Mouse (Mus musculus) layer of hippocampus, adult 2 months (tissue): ENCODE results near the gene Bpifa2. TPM values are rescaled to one million over a fixed set of nuclear protein-coding genes. Genes with fewer than 3 reads are reported as not detected.
"Not testable (repeated sequence)": the region's sequence is repeated elsewhere in the genome, so short reads cannot be mapped to it uniquely, and the experiment has no call there.

Experiments
- DNase-seq, 2 experiments: peaks; one replicate each; pipeline ENCODE4 v3.0.0; 2022; ENCODE audit warnings: low spot score in 2 of 2
- H3K27ac ChIP-seq: fragments of 200-600 bp; 2 replicates; pipeline ENCODE4 v1.8.1; 2022
- H3K4me3 ChIP-seq: fragments of 200-600 bp; 2 replicates; pipeline ENCODE4 v1.8.1; 2022; ENCODE audit warnings: mild to moderate bottlenecking
- CTCF ChIP-seq: fragments of 200-600 bp; conservative IDR thresholded peaks from 2 replicates; pipeline ENCODE4 v1.8.1; 2022; ENCODE audit warnings: antibody characterized with exemption, mild to moderate bottlenecking, moderate library complexity
- long read RNA-seq, 2 experiments: library from polyadenylated mRNA; stranded (forward); transcript quantifications; one replicate each; pipeline ENCODE4 v2.0.0; 2021; ENCODE audit warnings: borderline mapping rate in 2 of 2
- total RNA-seq, 2 experiments: library from RNA; stranded (reverse); gene quantifications; 2 replicates each; pipeline ENCODE4 v1.2.3; 2021

Gene Bpifa2
- not detected for total RNA-seq
- long read RNA-seq, experiment 1: 0 reads
- long read RNA-seq, experiment 2: 0 reads

- TF ChIP-seq CTCF: no peak
Measured at GRCm38 (mm10) chr2:154007965-154008364, at the start of gene Bpifa2. Gene Bpifa2 (plus strand): TSS chr2:154008265.

GRCm38 (mm10) chr2:153962821-153963331 is 45.2 kb upstream of the Bpifa2 start:
- peak overlapping the region; percentile 23; the same call in 1 of the 2 replicates for H3K27ac ChIP-seq
- TF ChIP-seq CTCF: no peak
- DNase-seq: peak in 1 of 2 experiments; percentile 24
- H3K4me3 ChIP-seq: no peak overlapping the region

More at GRCm38 (mm10) chr2:154007965-154008364, at the start of gene Bpifa2:
- no peak for DNase-seq
- Histone ChIP-seq H3K4me3 (no peak within 1 kb of the TSS), H3K27ac (no peak within 1 kb of the TSS)

GRCm38 (mm10) chr2:153963334-153963733 is 44.7 kb upstream of the Bpifa2 start:
- no peak overlapping the region for H3K4me3 ChIP-seq
- peak overlapping the region; percentile 23; the same call in 1 of the 2 replicates for H3K27ac ChIP-seq
- DNase-seq: no peak
- no peak for TF ChIP-seq CTCF

DNA sequence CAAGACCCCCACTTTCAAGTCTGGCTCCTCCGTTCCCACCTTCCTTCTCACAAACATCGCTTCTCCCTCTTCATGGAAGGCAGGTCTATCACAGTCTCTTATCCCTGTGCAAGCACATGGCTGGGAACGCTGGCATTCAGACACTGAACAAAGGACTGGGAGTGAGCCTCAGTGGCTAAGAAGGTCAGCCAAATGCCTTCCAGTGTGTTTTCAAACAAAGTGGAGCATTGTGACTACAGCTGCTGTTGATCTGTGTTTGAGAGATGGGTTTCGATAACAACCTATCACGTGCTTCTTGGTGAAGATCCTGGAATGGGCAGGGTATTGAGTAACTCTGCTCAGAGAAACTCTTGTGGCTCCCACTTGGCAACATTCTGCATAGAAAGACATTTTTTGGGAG is 37.8 kb upstream of the Bpifa2 start:
- no peak for TF ChIP-seq CTCF
- Histone ChIP-seq H3K27ac (no peak overlapping the region), H3K4me3 (no peak overlapping the region)
- DNase-seq: no peak

- Histone ChIP-seq H3K27ac (no peak within 1 kb of the TSS), H3K4me3 (no peak within 1 kb of the TSS)
- DNase-seq: no peak
- TF ChIP-seq CTCF: no peak
Measured at GRCm38 (mm10) chr2:153974582-153974981, 33.5 kb upstream of the Bpifa2 start, which contains the start of gene Bpifa6. Gene Bpifa6 (plus strand): TSS chr2:153974945.

- peak; percentile 46 to 74 for DNase-seq
- H3K27ac ChIP-seq: no peak overlapping the region
- peak; percentile 89 for TF ChIP-seq CTCF
- H3K4me3 ChIP-seq: no peak overlapping the region
Measured at GRCm38 (mm10) chr2:153995770-153996169, 12.3 kb upstream of the Bpifa2 start.

- DNase-seq: no peak
- H3K27ac ChIP-seq: no peak overlapping the region
- no peak overlapping the region for H3K4me3 ChIP-seq
- no peak for TF ChIP-seq CTCF
Measured at GRCm38 (mm10) chr2:154000501-154000900, 7.6 kb upstream of the Bpifa2 start.

- DNase-seq: no peak
- no peak for TF ChIP-seq CTCF
- Histone ChIP-seq H3K4me3 (no peak overlapping the region), H3K27ac (no peak overlapping the region)
Measured at GRCm38 (mm10) chr2:154001056-154001455, 7.0 kb upstream of the Bpifa2 start.

DNA sequence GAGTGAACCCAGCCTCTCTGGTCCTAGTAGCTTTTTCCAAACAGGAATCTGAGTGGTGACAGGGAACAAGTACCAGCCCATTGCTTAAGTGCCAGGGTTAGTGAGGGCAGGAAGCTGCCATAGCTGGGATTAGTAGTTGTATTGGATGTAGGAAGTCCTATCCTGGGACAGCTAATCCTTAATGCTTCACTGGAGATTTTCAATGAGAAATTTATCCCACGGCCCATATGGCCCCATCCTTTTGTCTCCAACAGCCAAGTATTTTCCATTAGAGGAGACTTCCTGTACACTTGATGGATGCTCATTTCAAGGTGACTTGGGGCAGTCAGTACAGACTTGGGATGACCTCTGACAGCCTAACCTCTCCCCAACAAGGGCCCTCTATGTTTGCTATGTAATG is 3.6 kb upstream of the Bpifa2 start:
- no peak for TF ChIP-seq CTCF
- Histone ChIP-seq H3K4me3 (no peak overlapping the region), H3K27ac (no peak overlapping the region)
- no peak for DNase-seq

- no peak overlapping the region for H3K27ac ChIP-seq
- no peak for DNase-seq
Measured at GRCm38 (mm10) chr2:154005094-154005493, 3.0 kb upstream of the Bpifa2 start.

DNA sequence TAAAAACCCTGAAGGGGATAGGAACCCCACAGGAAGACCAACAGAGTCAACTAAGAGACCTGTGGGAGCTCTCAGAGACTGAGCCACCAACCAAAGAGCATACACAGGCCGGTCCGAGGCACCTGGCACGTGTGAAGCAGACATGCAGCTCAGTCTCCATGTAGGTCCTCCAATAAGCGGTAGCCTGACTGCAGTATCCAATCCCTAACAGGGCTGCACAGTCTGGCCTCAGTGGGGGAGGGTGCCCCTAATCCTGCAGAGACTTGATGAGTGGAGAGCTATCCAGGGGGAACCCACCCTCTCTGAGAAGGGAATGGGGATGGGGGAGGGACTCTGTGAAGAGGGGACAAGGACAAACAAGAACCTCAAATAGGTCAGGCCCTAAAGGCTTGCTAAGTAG is 2.3 kb upstream of the Bpifa2 start:
- H3K4me3 ChIP-seq: no peak overlapping the region
- no peak for DNase-seq
- no peak overlapping the region for H3K27ac ChIP-seq
- TF ChIP-seq CTCF: no peak

More at GRCm38 (mm10) chr2:154005094-154005493, 3.0 kb upstream of the Bpifa2 start:
- no peak for TF ChIP-seq CTCF
- no peak overlapping the region for H3K4me3 ChIP-seq

DNA sequence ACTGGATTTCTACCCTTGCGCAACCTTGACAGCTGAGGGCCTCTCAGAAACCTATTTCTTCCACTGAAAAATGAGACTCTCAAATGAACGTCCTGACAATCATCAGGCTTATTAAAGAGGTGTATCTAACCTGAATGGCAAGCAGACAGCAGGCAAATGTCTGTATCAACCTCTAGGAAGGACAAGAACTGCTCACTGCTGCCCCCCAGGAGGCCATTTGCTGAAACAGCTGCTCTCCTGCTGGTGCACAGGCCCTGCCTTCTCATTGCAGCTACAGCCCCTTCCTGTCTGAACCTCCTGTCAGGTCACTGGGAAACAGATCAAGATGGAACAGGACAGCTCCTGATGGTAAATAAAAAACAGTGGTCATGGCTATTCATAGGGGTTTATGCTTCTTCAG is 1.7 kb upstream of the Bpifa2 start:
- DNase-seq: no peak
- peak; percentile 47 for TF ChIP-seq CTCF
- H3K4me3 ChIP-seq: no peak overlapping the region

GRCm38 (mm10) chr2:154007381-154007780 is 684 bp upstream of the Bpifa2 start:
- no peak for DNase-seq
- TF ChIP-seq CTCF: no peak
- no peak overlapping the region for H3K27ac ChIP-seq
- no peak overlapping the region for H3K4me3 ChIP-seq

More for the DNA sequence above, 1.7 kb upstream of the Bpifa2 start:
- H3K27ac ChIP-seq: no peak overlapping the region

DNA sequence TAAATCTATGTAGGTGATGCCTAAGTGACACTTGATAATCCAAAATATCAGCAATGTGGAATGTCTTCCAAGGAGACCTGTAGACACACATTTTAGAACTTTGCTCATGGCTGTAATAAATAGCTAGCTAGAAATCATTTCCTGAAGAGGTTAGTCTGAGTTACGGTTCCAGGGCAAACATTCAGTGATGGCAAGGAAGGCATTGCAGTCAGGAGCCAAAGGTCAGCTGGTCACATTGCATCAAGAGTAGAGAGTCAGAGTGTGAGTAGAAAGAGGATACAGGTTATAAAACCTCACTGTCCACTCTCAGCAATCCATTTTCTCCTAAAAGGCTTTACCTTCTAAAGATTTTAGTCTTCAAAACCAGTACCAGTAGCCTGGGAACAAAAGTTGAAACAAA is 9.9 kb downstream of the Bpifa2 start:
- TF ChIP-seq CTCF: no peak
- Histone ChIP-seq H3K4me3 (no peak overlapping the region), H3K27ac (no peak overlapping the region)
- no peak for DNase-seq

GRCm38 (mm10) chr2:154024676-154025075 is 16.6 kb downstream of the Bpifa2 start:
- H3K27ac ChIP-seq, H3K4me3 ChIP-seq, DNase-seq: not testable (repeated sequence)
